Mouse (Mus musculus) limb, embryonic 14.5 days (tissue): Measurements from ENCODE around the gene Gm49325. TPM values are rescaled to one million over a fixed set of nuclear protein-coding genes. Genes with fewer than 3 reads are reported as not detected.

Experiments
- ATAC-seq: fragments of 200-750 bp; cut with Nextera tagmentation; 2 replicates; pipeline ENCODE4 v1.8.0; 2017; ENCODE audit warnings: low read depth, moderate number of reproducible peaks, moderate TSS enrichment; ENCODE audit not compliant: low FRiP score
- DNase-seq: peaks from one replicate; pipeline ENCODE4 v3.0.0-alpha.2; 2015; ENCODE audit warnings: low spot score
- H3K27ac ChIP-seq: fragments of 300-500 bp; sonication (generic); replicated peaks from 2 replicates; pipeline ENCODE4 v1.5.1; 2014; ENCODE audit warnings: low read depth, mild to moderate bottlenecking, low read length, moderate library complexity, mixed read lengths
- H3K27me3 ChIP-seq: fragments of 300-500 bp; sonication (generic); 2 replicates; pipeline ENCODE4 v1.6.1; 2014; ENCODE audit warnings: low read length, mixed read lengths; ENCODE audit not compliant: control insufficient read depth, insufficient read depth
- H3K36me3 ChIP-seq: fragments of 300-500 bp; sonication (generic); 2 replicates; pipeline ENCODE4 v1.6.1; 2014; ENCODE audit warnings: mild to moderate bottlenecking, low read length, moderate library complexity, mixed read lengths; ENCODE audit not compliant: control insufficient read depth, insufficient read depth
- H3K4me1 ChIP-seq: fragments of 300-500 bp; sonication (generic); 2 replicates; pipeline ENCODE4 v1.6.1; 2014; ENCODE audit warnings: antibody characterized with exemption, low read length, mixed read lengths; ENCODE audit not compliant: control insufficient read depth, insufficient read depth
- H3K4me2 ChIP-seq: fragments of 300-500 bp; sonication (generic); replicated peaks from 2 replicates; pipeline ENCODE4 v1.6.1; 2014; ENCODE audit warnings: low read depth, mild to moderate bottlenecking, low read length, moderate library complexity; ENCODE audit not compliant: severe bottlenecking
- H3K4me3 ChIP-seq: fragments of 300-500 bp; sonication (generic); replicated peaks from 2 replicates; pipeline ENCODE4 v1.5.1; 2014; ENCODE audit warnings: low read length
- H3K9ac ChIP-seq: fragments of 300-500 bp; sonication (generic); 2 replicates; pipeline ENCODE4 v1.6.1; 2014; ENCODE audit warnings: mild to moderate bottlenecking, low read depth, low read length, moderate library complexity; ENCODE audit not compliant: severe bottlenecking
- H3K9me3 ChIP-seq: fragments of 300-500 bp; sonication (generic); 2 replicates; pipeline ENCODE4 v1.6.1; 2016; ENCODE audit warnings: low read length; ENCODE audit not compliant: control insufficient read depth
- POLR2A ChIP-seq: fragments of 200-500 bp; IDR thresholded peaks from 2 replicates; pipeline ENCODE4 v1.8.0; 2012; ENCODE audit warnings: inconsistent platforms, mild to moderate bottlenecking, moderate library complexity, borderline replicate concordance; ENCODE audit not compliant: insufficient read depth, insufficient read length; ENCODE audit errors: extremely low read depth
- WGBS: fragments of 180-500 bp; shearing (Covaris S2); extraction: QIAGEN DNeasy Blood & Tissue Kit; methylation state at CpG from one replicate; pipeline ENCODE4 v1.1.7; 2014; 5-methylcytosine and 5-hydroxymethylcytosine counted together
- polyA plus RNA-seq, 2 experiments: library from polyadenylated mRNA; depleted of rRNA in 1 of 2; stranded (reverse) in 1 of 2; unstranded in 1 of 2; fragments of >200 nt; fragmentation: Nextera tagmentation in 1 of 2; extraction: Ambion mirVana in 1 of 2; gene quantifications; 2 replicates each; pipeline versions ENCODE4 v1.2.1 to v1.2.3; 2012 to 2014

Gm49325 gene
- polyA plus RNA-seq, 2 experiments: 5.8 to 8.4 TPM

- DNase-seq: no peak
- no peak overlapping the region for H3K9ac ChIP-seq
- no peak for ATAC-seq
- WGBS: 84% methylated on average over 7 of the region's 7 CpGs
- no peak overlapping the region for H3K4me3 ChIP-seq
- H3K27ac ChIP-seq: no peak overlapping the region
- H3K4me2 ChIP-seq: no peak overlapping the region
- no peak for TF ChIP-seq POLR2A
- H3K4me1 ChIP-seq: no peaks in the 10 kb centered on the region
- no peaks in the 10 kb centered on the region for H3K9me3 ChIP-seq
- H3K27me3 ChIP-seq: no peaks in the 10 kb centered on the region
- H3K36me3 ChIP-seq: peaks cover 68% of the 10 kb centered on the region
Measured at GRCm38 (mm10) chr10:77589117-77589516, 16.9 kb upstream of the Gm49325 start.

- no peak overlapping the region for H3K4me2 ChIP-seq
- no peak for ATAC-seq
- TF ChIP-seq POLR2A: no peak
- no peak overlapping the region for H3K27ac ChIP-seq
- H3K9ac ChIP-seq: no peak overlapping the region
- H3K36me3 ChIP-seq: peaks cover 75% of the 10 kb centered on the region
- WGBS: 79% methylated on average over 8 of the region's 8 CpGs
- H3K27me3 ChIP-seq: no peaks in the 10 kb centered on the region
- H3K4me3 ChIP-seq: no peak overlapping the region
- H3K4me1 ChIP-seq: no peaks in the 10 kb centered on the region
- DNase-seq: no peak
- H3K9me3 ChIP-seq: no peaks in the 10 kb centered on the region
Measured at GRCm38 (mm10) chr10:77589749-77590148, 16.2 kb upstream of the Gm49325 start.

- no peaks in the 10 kb centered on the region for H3K9me3 ChIP-seq
- peaks cover 85% of the 10 kb centered on the region for H3K36me3 ChIP-seq
- ATAC-seq: no peak
- no peak overlapping the region for H3K27ac ChIP-seq
- no peaks in the 10 kb centered on the region for H3K4me1 ChIP-seq
- no peak overlapping the region for H3K9ac ChIP-seq
- H3K27me3 ChIP-seq: no peaks in the 10 kb centered on the region
- H3K4me3 ChIP-seq: no peak overlapping the region
- no peak overlapping the region for H3K4me2 ChIP-seq
- 40% methylated on average over 6 of the region's 6 CpGs for WGBS
- DNase-seq: no peak
- no peak for TF ChIP-seq POLR2A
Measured at GRCm38 (mm10) chr10:77590812-77591211, 15.2 kb upstream of the Gm49325 start.

GRCm38 (mm10) chr10:77591546-77591945 lies 14.5 kb upstream of the Gm49325 start:
- Histone ChIP-seq H3K4me2 (no peak overlapping the region), H3K9me3 (no peaks in the 10 kb centered on the region), H3K4me1 (no peaks in the 10 kb centered on the region), H3K27me3 (no peaks in the 10 kb centered on the region), H3K36me3 (peaks cover 81% of the 10 kb centered on the region), H3K4me3 (no peak overlapping the region), H3K27ac (no peak overlapping the region), H3K9ac (no peak overlapping the region)
- no peak for TF ChIP-seq POLR2A
- WGBS: 62% methylated on average over 6 of the region's 6 CpGs
- DNase-seq: no peak
- ATAC-seq: no peak

- Histone ChIP-seq H3K36me3 (peaks cover 72% of the 10 kb centered on the region), H3K4me2 (no peak overlapping the region), H3K4me3 (no peak overlapping the region), H3K9ac (no peak overlapping the region), H3K27me3 (no peaks in the 10 kb centered on the region), H3K9me3 (no peaks in the 10 kb centered on the region), H3K27ac (no peak overlapping the region), H3K4me1 (no peaks in the 10 kb centered on the region)
- no peak for DNase-seq
- ATAC-seq: no peak
- TF ChIP-seq POLR2A: no peak
- 81% methylated on average over 2 of the region's 2 CpGs for WGBS
Measured at GRCm38 (mm10) chr10:77596060-77596459, 9.9 kb upstream of the Gm49325 start.

GRCm38 (mm10) chr10:77603021-77603420 lies 3.0 kb upstream of the Gm49325 start:
- H3K9me3 ChIP-seq: no peaks in the 10 kb centered on the region
- no peak for ATAC-seq
- H3K36me3 ChIP-seq: peaks cover 18% of the 10 kb centered on the region
- H3K9ac ChIP-seq: no peak overlapping the region
- H3K4me2 ChIP-seq: no peak overlapping the region
- DNase-seq: no peak
- no peaks in the 10 kb centered on the region for H3K27me3 ChIP-seq
- no peak overlapping the region for H3K27ac ChIP-seq
- no peak overlapping the region for H3K4me3 ChIP-seq
- TF ChIP-seq POLR2A: no peak
- H3K4me1 ChIP-seq: peaks cover 14% of the 10 kb centered on the region
- WGBS: 61% methylated on average over 4 of the region's 4 CpGs
